Mouse (Mus musculus) right cerebral cortex, postnatal 36 days (tissue): ENCODE measurements around the gene Cfap61.

Experiments
- DNase-seq, 2 experiments: peaks; one replicate each; pipeline ENCODE4 v3.0.0; 2022; ENCODE audit warnings: low spot score in 2 of 2, mixed read lengths in 1 of 2

The Cfap61 gene

DNA sequence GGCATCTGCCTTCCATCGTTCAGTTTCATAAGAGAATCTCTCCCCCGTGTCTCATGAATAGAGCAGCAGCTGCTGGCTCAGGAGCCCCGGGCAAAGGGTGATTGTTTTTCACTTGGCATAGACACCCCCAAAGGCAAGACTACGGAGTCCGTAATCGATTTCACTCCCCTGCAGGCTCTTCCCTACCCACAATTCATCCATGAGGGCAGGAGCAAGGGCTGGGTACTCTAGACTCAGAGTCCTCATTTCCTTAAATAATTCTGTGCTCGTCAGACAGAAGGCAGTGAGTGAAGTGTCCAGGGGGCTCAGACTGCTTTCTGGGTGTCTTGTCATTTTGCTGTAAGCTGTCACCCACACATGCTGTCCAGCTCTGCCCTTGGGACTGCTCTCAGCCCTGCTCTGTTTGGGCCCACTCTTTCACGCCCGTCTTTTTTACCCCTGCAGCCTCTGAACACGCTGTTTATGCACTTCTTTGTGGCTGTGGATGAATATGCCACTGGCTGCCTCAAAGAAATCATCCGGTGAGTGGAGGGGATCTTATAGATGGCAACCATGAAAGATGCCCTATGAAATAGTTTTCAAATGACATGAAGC is 15.0 kb downstream of the Cfap61 start:
- no peak for DNase-seq

DNA sequence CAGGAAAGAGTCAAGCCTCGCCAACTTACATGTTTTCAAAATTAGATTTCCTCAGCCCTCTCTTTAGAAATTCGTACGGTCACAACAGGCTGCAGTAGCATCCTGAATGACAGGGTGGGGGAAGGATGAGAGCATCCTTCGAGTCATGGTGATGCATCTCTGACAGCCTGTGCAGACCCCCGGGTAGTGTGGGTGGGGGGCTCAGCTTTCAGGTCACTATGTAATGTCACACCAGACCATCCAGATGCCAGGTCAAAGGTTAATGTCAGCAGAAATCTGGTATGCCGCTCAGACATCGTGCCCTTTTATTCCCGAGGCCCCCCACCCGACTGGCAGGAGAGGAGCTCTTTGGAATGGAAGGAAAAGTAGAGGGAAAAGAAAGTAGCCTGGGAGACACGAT is 15.7 kb downstream of the Cfap61 start:
- DNase-seq: no peak

- no peak for DNase-seq
Observed at GRCm38 (mm10) chr2:145952726-145953125, 18.1 kb downstream of the Cfap61 start.

DNA sequence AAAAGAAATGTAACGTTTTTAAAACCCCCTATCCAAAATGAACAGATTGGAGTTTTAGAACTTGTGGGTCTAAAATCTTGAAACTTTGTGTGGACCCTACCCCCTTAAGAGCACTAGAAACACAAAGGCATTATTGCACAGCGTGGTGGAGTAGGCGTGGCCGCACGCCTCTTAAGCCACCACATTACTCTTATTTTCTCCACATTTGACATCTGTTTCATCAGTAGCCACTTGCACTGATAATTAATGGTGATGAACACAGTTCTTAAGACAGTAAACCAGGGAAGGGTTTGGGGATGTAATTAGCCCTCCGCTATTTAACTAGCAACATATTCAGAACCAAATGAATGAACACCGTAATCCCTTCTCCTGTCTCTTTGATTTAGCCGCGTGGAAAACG is 21.3 kb downstream of the Cfap61 start:
- no peak for DNase-seq

GRCm38 (mm10) chr2:145956318-145956717 is 21.7 kb downstream of the Cfap61 start:
- DNase-seq: no peak

- DNase-seq: no peak
Observed at GRCm38 (mm10) chr2:145957450-145957849, 22.9 kb downstream of the Cfap61 start.

DNA sequence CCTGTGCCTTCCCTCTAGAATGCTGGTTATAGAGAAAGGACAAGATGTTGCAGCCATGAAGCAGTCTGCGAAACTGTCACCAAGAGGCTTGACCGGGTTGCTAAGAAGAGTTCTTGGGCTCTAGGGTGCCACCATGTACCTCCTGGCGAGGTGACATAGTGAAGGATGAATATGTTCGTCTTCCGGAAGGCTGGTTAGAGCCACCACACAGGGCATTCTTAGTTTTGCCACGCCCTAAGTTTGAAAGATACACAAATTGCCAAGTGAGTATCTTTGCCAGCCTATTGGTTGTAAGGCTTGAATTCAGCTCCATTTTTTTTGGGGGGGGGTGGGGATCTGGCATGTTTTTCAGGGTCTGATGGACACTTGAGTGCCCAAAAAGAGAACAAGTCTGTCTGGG is 23.5 kb downstream of the Cfap61 start:
- DNase-seq: no peak

- DNase-seq: no peak
Observed at GRCm38 (mm10) chr2:145958551-145958950, 24.0 kb downstream of the Cfap61 start.

DNA sequence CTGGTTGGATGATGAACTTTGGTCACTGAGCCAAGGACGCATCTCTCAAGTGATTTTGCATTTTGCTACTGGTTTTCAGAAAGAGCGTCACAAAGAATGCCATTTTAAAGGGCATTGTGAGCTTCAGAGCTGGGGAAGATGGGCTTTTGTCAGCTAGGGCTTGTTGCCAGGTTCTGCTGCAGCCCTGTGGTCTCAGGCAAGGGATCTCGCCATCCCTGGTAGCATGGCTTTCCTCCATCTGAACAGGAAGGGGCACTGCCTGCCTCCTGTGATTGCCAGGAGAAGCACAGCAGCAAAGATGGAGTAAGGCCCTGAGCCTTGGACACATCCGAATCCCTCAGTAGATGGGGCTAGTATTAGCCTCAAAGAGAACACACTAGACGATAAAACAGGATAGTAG is 27.3 kb downstream of the Cfap61 start:
- no peak for DNase-seq

GRCm38 (mm10) chr2:145970751-145971150 is 36.2 kb downstream of the Cfap61 start:
- DNase-seq: no peak

DNA sequence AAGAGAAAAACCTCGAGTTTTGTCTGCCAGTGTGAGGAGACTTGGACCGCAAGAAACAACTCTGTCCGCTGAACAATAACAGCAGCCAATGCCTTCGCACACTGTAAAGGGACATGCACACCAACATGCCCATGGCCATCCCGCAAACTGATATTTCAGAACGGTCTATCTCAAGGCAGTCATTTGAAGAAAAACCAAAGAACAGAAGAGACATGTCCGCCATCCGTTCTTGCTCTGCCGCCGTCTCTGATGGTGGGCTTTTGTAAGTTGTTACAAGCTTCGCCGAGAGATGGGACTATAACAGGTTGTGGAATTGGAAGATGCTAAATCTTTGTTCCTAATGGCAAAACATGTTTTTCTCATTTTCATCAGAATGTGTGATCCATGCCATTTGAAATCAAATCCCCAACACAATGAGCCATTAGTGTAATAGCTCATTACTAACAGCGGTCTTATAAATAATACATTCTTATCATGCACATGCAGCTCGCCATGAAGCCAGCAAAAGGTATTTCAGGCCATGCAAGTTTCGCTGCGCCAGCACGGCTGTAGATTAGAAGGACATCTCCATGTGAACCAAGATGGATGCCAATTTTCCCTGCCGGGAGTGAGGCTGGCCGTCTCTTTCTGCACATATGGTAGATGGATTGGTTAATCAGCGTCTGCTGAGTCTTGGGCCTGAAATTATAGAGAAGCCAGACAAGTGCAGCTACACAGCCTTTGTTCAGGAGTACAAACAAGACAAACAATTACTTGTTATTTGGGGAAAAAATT is 36.8 kb downstream of the Cfap61 start:
- DNase-seq: no peak

DNA sequence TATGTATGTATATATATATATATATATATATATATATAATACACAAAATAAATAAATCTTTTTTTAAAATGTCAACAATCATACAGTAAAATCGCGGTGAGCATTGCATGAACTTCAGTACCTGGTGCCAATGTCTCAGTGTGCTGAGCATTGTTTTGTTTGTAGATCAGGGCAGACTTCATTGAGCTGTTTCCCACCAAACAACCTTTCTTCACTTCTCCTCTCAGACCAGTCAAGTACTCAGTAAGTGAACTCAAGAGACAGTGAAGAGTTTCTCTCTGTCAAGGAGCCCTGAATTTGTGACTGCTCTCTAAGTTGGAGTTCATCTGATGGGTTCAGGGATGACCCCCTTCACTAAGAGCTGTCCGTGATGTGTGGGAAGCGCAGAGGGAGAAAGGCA is 38.0 kb downstream of the Cfap61 start:
- no peak for DNase-seq

- DNase-seq: no peak
Observed at GRCm38 (mm10) chr2:145979616-145980015, 45.0 kb downstream of the Cfap61 start.

DNA sequence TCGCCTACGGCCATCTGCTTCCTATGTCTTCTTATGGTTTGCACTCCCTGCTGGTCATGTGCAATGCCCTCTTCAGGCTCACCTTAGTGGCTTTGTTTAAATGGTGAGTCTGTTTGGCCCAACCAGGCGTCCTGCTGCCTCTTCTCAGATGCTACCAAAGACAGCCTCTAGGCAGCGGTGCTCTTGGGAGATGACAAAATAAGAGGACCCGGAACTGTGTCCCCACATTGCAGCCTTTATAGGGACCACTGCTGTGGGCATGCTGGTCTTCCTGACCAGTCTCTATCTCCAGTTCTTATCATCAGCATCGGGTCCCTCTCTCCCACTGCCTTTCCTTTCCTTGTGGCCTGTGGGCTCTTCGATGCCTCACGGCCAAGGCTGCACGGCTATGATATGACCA is 46.3 kb downstream of the Cfap61 start:
- DNase-seq: no peak

GRCm38 (mm10) chr2:145981699-145982112 is 47.1 kb downstream of the Cfap61 start:
- DNase-seq: no peak

- DNase-seq: no peak
Observed at GRCm38 (mm10) chr2:145982317-145983045, 47.9 kb downstream of the Cfap61 start.

DNA sequence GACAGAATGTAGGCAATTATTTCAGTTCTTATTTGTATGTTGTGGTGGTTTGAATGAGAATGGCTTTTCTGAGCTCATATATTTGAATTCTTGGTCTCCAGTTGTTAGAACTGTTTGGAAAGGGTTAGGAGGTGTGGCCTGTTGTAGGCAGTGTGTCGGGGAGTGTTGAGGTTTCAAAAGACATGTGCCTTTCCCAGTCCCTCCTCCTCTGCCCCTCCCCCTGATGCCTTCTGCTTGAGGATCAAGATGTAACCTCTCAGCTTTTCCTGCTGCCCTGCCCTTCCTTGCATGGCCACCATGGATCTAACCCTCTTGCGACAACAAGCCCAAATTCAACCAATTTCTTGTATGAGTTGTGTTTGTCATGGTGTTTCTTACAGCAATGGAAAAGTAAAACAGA is 53.2 kb downstream of the Cfap61 start:
- no peak for DNase-seq

DNA sequence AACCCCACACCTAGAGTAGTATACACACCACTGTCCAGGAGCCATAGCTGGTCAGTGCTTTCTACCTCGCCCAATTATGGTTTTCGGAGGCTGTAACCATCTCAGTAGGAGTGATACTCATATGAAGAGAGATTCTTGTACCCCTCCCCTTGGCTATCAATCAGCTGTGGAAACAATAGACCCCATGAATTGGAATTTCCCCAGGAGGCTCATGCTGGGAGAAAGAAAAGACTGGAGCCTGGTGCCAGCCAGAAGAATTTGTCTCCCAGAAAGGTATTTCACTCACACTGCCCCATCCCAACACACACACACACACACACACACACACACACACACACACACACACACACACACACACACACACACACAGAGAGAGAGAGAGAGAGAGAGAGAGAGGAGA is 55.9 kb downstream of the Cfap61 start:
- DNase-seq: no peak

DNA sequence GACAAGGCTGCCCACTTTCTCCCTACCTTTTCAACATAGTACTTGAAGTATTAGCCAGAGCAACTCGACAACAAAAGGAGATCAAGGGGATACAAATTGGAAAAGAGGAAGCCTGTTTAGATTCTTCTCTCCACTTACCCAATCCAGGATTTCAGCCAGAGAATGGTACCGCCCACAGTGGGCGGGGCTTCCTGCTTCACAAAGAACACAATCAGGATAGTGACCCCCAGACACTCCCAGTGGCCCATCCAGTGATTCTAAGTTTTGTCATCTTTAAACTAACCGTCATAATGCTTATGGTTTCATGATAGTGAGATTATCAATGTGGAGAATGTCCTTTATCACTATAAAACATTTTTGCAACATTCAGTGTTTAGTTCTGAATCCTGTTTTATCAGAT is 61.9 kb downstream of the Cfap61 start:
- DNase-seq: no peak

DNA sequence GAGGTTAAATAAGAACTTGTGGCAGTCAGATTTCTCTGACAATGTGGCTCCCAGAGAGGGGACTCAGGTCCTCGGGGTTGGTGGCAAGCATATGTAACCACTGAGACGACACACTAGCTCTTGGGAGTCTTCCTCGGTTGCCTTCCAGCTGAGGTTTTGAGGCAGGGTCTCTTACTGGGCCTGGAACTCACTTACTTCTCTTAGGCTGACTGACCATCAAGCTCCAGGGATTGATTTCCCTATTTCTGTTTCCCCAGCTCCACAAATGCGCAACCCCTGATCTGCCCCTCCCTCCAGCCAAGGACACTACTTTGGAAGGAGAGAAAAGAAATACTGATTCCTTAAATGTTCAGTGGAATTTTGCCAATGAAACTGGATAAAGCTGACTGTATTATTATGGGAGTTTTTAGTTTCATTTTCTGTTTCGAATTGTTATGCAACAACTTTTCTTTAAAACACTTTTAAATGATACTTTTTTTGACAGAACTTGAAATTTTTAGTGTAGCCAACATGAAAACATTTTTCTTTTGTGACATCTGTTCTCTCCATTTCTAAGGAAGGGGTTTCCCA is 63.5 kb downstream of the Cfap61 start:
- no peak for DNase-seq

GRCm38 (mm10) chr2:146008801-146009200 is 74.2 kb downstream of the Cfap61 start:
- no peak for DNase-seq

DNA sequence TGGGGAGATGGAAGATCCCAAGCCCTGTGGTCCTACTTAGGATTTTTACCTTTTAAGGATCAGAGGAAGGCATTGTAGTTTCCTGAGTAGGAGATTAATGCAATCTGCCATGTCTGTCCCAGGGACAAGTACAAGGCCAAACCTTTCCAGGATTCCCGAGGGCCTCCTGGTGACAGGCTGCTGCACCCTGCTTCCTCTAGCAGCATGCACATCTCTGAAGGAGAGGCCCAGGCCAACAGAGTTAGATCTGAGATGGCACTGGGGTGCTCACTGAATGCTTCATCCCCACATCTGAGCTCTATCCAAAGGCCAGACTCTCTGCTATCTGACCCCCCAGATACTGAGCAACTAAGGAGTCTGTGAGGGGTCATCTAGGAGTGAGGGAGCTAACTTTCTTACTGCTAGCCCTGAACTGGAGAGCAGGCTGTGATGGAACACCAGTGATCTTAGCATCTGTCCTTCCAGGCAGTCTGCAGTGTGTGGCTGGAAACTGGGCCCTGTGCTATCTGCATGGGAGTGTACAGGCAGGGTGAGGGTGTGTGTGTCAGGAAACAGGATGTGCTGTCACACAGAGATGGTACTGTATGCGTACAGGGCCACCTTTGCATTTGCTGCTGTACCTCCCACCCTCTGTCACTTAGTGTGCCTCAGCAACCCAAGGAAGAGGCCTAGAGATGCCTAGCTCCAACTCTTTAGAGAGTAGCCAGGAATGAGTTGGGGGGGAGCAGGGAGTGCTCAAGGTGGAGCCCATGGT is 75.2 kb downstream of the Cfap61 start:
- DNase-seq: no peak
